Mouse (Mus musculus): ENCODE measurements around the gene Rtf2.

Rtf2 gene

DNA sequence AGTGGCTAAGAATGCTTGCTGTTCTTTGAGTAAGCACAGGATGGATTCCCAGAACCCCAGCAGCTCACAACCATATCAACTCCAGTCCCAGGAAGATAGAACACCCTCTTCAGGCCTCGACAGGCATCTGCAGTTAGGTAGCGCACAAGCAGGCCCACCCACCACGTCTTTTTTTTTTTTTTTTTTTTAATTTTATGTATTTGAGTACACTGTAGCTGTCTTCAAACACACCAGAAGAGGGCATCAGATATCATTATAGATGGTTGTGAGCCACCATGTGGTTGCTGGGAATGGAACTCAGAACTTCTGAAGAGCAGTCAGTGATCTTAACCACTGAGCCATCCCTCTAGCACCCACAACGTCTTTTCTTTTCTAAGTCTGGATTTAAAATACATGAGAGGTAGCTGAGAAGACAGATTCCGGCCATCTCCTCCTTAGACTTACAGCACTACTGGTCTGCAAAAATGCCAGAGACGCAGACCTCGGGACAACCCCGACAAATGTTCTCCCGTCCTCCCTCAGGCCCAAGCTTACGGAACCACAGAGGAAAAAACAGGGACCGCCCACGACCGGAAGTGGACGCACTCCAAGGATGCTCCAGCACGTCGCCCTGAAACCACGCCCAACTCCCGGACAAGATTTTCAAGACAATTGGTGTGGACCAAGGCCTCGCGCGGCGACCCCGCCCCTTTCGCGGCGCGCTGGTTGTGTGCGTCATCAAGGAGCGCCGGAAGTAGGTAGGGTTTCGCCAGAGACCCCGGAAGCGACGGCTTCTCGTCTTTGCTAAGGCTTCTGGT, at the start of gene Rtf2:
TSS of gene Rtf2 (plus strand) at position 714 of the 797 bp plus-strand sequence.
- DNase-seq, result peak; percentile 99

DNA sequence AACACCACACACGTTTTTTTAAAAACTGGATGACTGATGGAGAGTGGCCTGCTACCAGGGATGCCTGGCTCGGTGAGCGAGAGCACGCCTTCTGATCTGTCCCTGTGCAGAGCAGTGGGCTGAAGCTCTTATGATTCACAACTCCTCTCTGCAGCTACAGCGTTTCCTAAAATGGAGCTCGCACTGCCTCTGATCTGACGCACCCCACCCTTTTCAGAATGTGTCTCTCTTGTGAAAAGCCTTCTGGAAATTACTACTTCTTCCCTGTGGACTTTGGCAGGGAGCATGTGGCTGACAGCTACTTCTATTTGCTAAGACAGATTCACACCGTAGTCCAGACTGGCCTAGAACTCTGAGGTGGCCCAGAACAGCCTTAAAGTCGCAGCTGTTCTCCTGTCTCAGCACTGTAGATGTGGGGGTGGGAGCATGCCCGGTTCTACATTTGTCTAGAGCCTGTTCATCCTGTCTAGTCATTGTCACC, 48.3 kb upstream of the Rtf2 start:
- no peak for DNase-seq

- no peak for DNase-seq
These were observed 46.8 kb upstream of the Rtf2 start, which contains the start of gene Cass4 for GRCm38 (mm10) chr2:172393391-172394051. Gene Cass4, plus strand, starts transcription at chr2:172393794.

- DNase-seq, result no peak
These were observed 46.3 kb upstream of the Rtf2 start for GRCm38 (mm10) chr2:172394052-172394392.

DNA sequence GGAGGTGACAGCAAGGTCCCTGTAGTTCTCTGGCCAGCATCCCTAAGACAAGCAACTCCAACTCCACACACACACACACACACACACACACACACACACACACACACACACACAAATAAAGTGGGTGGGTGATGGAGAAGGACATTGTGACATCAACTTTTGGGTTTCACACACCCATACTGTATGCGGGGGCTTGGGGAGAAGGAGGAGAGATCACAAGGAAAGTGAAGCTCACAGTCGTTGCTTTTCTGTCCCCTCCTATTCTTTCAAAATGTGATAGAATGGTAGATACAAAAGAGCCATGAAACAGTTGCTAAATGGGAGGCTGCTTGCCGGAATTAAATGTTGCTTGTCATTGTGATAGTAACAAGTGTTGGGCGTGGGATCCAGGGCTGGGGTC, 45.7 kb upstream of the Rtf2 start:
- no peak for DNase-seq

- no peak for DNase-seq
These were observed 44.4 kb upstream of the Rtf2 start for GRCm38 (mm10) chr2:172395961-172396360.

DNA sequence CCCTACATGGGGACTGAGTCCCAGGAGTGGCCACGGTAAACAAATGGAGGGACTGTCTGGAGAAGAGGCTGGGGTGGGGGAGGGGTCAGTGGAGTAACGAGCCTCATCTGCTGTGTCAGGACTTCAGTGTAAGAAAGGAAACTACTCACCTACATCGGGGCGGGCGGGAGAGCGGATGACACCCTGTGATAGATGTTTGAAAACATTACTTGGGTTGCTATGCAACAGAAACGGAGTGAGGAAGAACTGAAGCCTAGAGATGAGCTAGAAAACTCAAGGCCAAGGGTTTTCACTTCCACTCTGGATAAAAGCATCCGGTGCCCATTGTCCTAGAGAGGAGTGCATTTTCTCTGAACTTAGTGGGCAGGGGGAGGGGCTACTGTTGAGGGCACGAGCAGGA, 40.5 kb upstream of the Rtf2 start:
- no peak for DNase-seq

- DNase-seq, result no peak
These were observed 39.1 kb upstream of the Rtf2 start for GRCm38 (mm10) chr2:172401116-172401825.

DNA sequence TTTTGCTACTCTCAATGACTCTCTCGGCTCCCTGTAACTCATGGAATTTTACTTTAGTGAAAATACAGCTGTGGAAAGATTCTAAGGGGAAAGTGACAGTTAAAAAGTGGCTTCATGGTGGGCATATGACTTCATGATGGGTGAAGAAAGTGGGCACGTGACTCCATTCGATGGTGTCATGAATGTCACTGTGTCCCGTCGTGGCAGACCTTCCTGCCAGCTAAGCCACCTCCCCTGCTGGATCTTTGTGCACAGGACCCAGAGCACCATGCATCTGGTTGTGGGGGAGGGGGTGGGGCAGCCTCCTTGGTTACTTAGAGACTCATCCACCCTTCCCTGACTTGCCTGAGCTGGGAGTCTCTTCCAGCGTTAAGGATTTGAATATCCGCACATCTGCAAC, 36.1 kb upstream of the Rtf2 start:
- no peak for DNase-seq

DNA sequence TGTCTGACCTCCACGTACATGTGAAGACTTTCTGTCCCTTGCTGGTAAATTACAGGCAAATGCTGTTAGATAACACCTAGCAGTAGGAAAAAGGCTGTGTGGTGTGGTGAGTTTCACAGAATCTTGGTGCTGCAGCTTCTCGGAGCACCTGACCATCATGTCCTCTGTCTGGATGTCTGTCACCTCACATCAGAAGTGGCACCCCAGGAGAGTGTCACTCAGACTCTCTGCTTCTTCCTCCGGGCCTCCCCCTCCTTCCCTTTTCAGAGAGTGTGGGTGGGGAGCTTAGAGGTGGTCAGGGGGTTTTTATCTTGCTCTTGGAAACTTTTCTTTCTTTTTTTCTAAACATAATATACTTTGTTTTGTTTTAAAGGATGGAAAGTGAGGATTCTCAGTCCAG, 35.3 kb upstream of the Rtf2 start:
- DNase-seq, result no peak

DNA sequence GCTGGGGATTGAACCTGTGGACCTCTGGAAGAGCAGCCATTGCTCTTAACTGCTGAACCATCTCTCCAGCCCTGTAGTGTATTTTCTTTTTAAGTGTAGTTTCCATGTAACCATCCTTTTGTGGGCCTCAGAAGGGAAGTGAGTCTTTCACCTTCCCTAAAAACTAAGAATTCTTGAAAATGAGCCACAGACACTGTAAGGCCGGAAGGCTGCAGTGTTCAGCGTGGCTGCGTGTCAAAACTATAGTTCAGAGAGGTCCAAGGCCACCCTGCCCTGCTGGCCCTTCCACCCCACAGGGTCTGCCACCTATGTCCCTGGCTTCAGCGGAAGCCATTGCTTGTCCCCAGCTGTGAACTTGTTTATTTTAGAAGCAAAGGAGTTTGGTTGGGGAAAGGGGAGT, 34.2 kb upstream of the Rtf2 start:
- DNase-seq, result no peak

GRCm38 (mm10) chr2:172407499-172407898, 32.9 kb upstream of the Rtf2 start:
- no peak for DNase-seq

GRCm38 (mm10) chr2:172410686-172411085, 29.7 kb upstream of the Rtf2 start:
- no peak for DNase-seq

DNA sequence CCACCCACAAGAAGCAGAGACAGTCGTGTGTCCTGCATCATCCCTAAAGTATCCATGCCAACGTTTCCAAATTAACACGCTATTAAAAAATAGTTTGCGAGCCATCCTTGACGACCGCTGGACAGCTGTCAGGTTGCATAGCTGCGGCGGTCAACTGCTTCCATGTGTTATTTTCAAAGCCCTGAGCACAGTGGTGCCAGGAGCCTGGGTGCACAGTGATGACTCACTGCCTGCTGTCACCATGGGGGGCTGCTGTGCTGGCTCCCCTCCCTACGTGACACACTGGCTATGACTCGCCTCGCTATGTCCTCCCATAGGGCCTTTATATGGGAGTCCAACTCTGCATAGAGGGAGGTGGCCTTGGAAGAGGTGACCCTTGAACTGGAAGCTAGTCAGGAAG, 29.3 kb upstream of the Rtf2 start:
- no peak for DNase-seq

- DNase-seq, result no peak
These were observed 27.9 kb upstream of the Rtf2 start for GRCm38 (mm10) chr2:172412454-172412853.

DNA sequence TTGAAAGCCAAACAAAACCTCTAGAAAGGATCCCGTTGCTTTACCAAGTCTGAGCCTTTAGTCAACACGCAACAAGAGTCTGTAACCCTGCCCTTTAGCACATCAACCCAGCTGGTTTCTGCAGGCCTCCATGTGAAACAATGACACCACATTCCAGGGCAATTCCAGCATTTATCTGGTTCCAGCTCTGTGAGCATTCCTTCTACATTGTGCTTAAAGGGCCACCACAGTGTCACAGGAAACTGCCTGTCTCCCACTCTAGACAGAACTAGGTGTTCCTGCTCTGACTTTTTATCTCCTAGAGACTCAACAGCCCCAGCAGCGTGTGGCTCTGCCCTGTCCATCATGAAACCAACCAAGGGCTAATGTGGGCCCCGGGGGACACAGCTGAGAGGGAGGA, 27.1 kb upstream of the Rtf2 start:
- DNase-seq, result no peak

DNA sequence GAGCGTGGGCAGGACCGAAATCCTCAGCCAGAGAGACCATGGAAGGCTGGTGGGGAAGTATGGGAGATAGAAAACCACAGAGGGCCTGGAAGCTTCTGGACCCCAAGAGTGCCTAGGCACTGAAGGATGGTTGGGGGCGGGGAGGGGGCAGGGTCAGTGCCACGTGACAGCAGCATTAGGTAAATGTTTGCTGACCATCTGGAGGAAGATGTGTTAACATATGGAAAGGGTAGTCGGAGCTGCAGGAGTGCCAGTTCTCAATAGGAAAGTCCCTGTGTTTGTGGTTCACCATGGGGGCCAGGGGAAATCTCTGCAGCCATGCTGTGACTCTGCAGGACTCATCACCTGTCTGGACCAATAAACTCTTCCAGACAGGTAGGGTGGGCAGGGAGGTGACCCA, 26.5 kb upstream of the Rtf2 start:
- no peak for DNase-seq

DNA sequence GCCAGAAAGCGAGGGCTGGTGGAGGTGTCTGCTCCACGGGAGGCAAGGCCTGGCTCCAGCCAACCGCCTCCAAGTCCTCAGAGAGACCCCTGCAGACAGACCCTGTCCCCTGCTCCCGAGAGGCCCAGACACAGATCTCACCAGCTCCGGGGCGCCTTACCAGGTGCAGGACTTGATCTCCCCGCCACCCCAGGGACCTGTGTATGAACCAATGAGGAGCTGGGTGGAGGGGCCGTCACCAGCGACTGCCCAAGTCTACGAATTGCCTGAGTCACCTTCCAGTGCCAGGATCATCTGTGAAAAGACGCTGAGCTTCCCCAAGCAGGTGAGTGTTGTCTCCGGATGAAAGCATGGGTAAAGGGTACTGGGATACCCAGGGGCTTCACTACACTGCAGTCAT, 24.1 kb upstream of the Rtf2 start:
- DNase-seq, result no peak

DNA sequence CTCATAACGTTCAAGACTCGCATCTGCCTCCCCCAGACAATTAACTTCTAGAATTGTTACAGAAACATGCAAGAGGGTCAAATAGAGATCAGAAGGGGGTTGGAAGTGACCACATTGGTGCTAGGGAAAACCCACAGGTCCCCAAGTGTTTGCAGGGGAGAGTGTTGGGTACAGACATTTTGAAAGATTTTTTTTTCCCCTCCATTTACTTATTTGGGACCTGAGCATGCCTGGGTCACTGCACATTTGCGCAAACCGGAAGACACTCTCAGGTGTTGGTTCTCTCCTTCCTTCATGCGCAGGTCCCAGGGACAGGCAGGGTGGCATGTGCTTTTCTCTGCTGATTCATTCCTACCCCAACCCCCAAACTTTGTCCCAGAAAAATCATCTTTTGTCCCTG, 23.5 kb upstream of the Rtf2 start:
- no peak for DNase-seq

DNA sequence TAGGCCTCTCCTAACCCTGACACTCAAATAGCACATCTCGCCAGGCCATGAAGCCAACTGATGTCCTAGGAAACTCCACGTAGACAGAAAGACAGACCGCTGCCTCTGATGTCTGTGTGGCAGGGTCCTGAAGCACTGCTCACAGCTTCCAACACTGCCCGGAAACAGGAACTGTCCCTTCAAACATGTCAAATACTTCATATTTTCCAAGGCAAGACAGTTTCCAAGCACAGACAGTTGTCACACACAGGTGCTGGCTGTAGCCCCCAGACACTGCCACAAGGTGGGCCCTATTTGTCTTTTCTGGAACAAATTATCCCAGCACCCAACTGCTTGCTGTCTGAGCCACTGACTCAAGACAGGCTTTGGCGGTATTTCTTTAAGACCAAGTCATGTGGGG, 22.1 kb upstream of the Rtf2 start:
- DNase-seq, result no peak

- DNase-seq, result no peak
These were observed 9.7 kb upstream of the Rtf2 start for GRCm38 (mm10) chr2:172430609-172431008.

- no peak for DNase-seq
These were observed 6.6 kb upstream of the Rtf2 start for GRCm38 (mm10) chr2:172433746-172434145.

GRCm38 (mm10) chr2:172437371-172437952, 2.9 kb upstream of the Rtf2 start:
- DNase-seq, result no peak

DNA sequence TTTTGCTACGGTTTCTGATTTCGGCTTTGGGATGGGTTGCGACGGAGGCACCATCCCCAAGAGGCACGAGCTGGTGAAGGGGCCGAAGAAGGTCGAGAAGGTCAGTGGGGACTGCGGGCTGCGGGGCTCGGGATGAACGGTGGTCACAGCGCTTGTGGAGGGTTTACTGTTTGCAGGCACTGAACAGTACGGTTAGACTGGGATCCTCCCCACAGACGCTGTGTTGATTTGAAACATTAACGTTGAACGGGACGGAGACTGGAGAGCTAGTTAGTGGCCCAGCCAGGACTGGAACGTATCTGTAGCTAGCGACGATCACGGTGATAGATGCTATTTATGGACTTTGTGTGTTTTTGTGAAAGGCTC, 267 bp downstream of the Rtf2 start:
- no peak for DNase-seq

Data from cerebellum, adult 11-12 months (tissue).